Comparison of ENCODE assay signal across 8 mouse cellular contexts in the genomic region with DNA sequence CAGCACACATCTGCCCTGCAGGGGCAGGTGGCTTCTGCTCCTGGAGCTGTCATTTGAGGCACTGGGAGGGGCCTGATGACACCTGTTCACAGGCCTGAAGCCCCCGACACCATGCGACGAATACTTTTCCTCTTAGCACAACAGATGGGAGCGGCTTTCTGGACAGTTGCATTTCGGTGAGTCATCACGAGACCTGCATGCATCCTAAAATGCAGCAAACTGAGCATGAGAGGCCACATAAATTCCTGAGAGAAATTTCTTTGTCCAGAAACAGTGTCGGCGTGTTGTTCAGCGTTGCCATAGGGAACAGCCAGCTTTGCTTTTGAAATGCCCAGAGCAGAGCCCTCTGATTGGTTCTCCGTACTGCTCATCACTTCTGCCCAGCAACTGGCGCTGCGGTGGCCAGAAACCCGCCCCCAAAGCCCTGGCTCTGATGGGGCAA. TPM values are rescaled to one million over a fixed set of nuclear protein-coding genes. Genes with fewer than 3 reads are reported as not detected.
A peak's percentile ranks its signal among the peaks of the same experiment; 100 is the strongest.
DNase-seq lines count a peak whose midpoint lies in the region; ATAC-seq and TF ChIP-seq lines count a peak whose summit lies in the region.

No protein-coding gene starts in this region.

- CTCF ChIA-PET in Patski (lab: Charles Lee), result interaction anchor here (0.7 to 1.8 kb wide), 6 partner anchors 9 to 109 kb away, joined by 3 to 7 read pairs (median 4); no protein-coding TSS in a partner anchor

- no peaks in the 10 kb centered on the region for H3K27me3 ChIP-seq in Patski
- no peaks in the 10 kb centered on the region for H3K27me3 ChIP-seq in hindbrain, embryonic 13.5 days

- 2% methylated on average over 13 of the region's 13 CpGs for WGBS in hindbrain, embryonic 13.5 days

- H3K27ac ChIP-seq in hindbrain, embryonic 13.5 days, result peak overlapping the region; percentile 92

- H3K9me3 ChIP-seq in hindbrain, embryonic 13.5 days, result no peaks in the 10 kb centered on the region

- in situ Hi-C loops in Patski (cut with MboI; ENCODE audit: low pct_unique_long_range_greater_than_20kb), result no loop called here

- H3K36me3 ChIP-seq in hindbrain, embryonic 13.5 days, result no peaks in the 10 kb centered on the region

- H3K4me1 ChIP-seq in hindbrain, embryonic 13.5 days (replicated peaks), result peaks cover 66% of the 10 kb centered on the region

- H3K4me3 ChIP-seq in hindbrain, embryonic 13.5 days, result peak overlapping the region; percentile 36

- POLR2A ChIA-PET in Patski (lab: Charles Lee), result no interaction called here

- H3K9ac ChIP-seq in hindbrain, embryonic 13.5 days, result peak overlapping the region; percentile 68

- peak; percentile 86 for DNase-seq in Patski (ENCODE audit: low read depth, low spot score)
- peak; percentile 86 to 88 for DNase-seq in cerebellum, postnatal 14 days
- peak; percentile 83 to 84 for DNase-seq in frontal cortex, postnatal 14 days (ENCODE audit: low spot score in 2 of 2)
- peak; percentile 87 to 93 for DNase-seq in layer of hippocampus, postnatal 14 days (ENCODE audit: low spot score in 2 of 2)
- peak; percentile 96 for DNase-seq in lung, postnatal 10 days
- DNase-seq in ovary, postnatal 14 days (ENCODE audit: low spot score), result peak; percentile 85
- peak; percentile 79 to 81 for DNase-seq in thymus, postnatal 10 days (ENCODE audit: low spot score in 2 of 2)

- TF ChIP-seq CTCF in Patski (IDR thresholded peaks at IDR 0.05), result no peak

- ATAC-seq in Patski, result peak; percentile 84
- peak; percentile 85 for ATAC-seq in hindbrain, embryonic 13.5 days (ENCODE audit: low FRiP score)

- peak overlapping the region; percentile 63 for H3K4me2 ChIP-seq in hindbrain, embryonic 13.5 days

RNA-seq across cellular contexts. Expression of gene Traf3, which starts 1.8 kb away (rescaled TPM):
- 19.9 TPM for polyA plus RNA-seq in Patski (2021)
- 15.6 and 17.0 TPM in 2 replicates for polyA plus RNA-seq in hindbrain, embryonic 13.5 days (2015; fragmentation: Nextera tagmentation; extraction: Ambion mirVana)
- total RNA-seq in layer of hippocampus, postnatal 14 days (2021), result 100 to 1,000 TPM; 124 to 128 TPM

RNA-seq across cellular contexts. Expression of gene 4930595D18Rik, which starts 20.0 kb away (rescaled TPM):
- polyA plus RNA-seq in Patski (2021), result not detected
- polyA plus RNA-seq in hindbrain, embryonic 13.5 days (2015; fragmentation: Nextera tagmentation; extraction: Ambion mirVana), result 0.21 TPM in 1 of 2 replicates, not detected in the other
- total RNA-seq in layer of hippocampus, postnatal 14 days (2021), result under 1 TPM in 1 of 2 experiments, not detected in 1; 0.41 TPM

Comparison
In these comparisons a context has a peak if more than half of its experiments do, and no peak if none do; other contexts are left out.
1. Peak in every context shown above with its lines: DNase-seq, ATAC-seq, H3K4me3 ChIP-seq and H3K27ac ChIP-seq.